Mouse (Mus musculus): Measurements from ENCODE around the gene Emx1. TPM values are rescaled to one million over a fixed set of nuclear protein-coding genes. Genes with fewer than 3 reads are reported as not detected.

Gene Emx1
- total RNA-seq, 4 experiments from 2014 or later: 15.0 to 22.5 (median 17.5) TPM

GRCm38 (mm10) chr6:85189361-85189760, 2.1 kb downstream of the Emx1 start:
- DNase-seq (ENCODE audit: low spot score in 2 of 2): no peak

GRCm38 (mm10) chr6:85189911-85190591, 2.8 kb downstream of the Emx1 start:
- DNase-seq (ENCODE audit: low spot score in 2 of 2): peak in 1 of 2 experiments; percentile 42

GRCm38 (mm10) chr6:85190671-85191070, 3.4 kb downstream of the Emx1 start:
- no peak for DNase-seq (ENCODE audit: low spot score in 2 of 2)

- DNase-seq (ENCODE audit: low spot score in 2 of 2): no peak
Observed at GRCm38 (mm10) chr6:85191751-85192440, 4.7 kb downstream of the Emx1 start.

GRCm38 (mm10) chr6:85193381-85194318, 6.4 kb downstream of the Emx1 start:
- DNase-seq (ENCODE audit: low spot score in 2 of 2): no peak

- DNase-seq (ENCODE audit: low spot score in 2 of 2): no peak
Observed at GRCm38 (mm10) chr6:85197951-85198350, 10.7 kb downstream of the Emx1 start.

GRCm38 (mm10) chr6:85206182-85206938, 19.1 kb downstream of the Emx1 start:
- peak in 1 of 2 experiments; percentile 46 for DNase-seq (ENCODE audit: low spot score in 2 of 2)

- peak; percentile 57 to 73 for DNase-seq (ENCODE audit: low spot score in 2 of 2)
Observed at GRCm38 (mm10) chr6:85206939-85207285, 19.7 kb downstream of the Emx1 start.

DNA sequence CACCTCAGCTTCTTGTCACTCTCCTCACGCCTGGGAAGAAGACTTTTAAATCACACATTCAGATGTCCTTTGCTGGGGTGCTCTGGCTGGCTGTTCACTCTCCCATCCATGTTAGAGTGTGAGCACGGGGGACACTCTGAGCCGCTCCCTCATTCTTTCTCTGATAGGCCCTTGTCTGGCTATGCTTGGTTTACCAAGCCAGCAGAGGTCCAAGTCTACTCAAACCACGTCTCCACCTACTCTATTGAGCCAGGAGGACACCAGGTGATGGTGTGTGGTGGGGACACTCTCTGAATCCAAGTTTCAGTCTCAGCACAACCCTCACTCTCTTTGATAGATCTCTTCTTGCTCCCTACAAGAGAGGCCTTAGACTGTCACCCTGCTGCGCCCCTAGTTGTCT, 20.1 kb downstream of the Emx1 start:
- no peak for DNase-seq (ENCODE audit: low spot score in 2 of 2)

DNA sequence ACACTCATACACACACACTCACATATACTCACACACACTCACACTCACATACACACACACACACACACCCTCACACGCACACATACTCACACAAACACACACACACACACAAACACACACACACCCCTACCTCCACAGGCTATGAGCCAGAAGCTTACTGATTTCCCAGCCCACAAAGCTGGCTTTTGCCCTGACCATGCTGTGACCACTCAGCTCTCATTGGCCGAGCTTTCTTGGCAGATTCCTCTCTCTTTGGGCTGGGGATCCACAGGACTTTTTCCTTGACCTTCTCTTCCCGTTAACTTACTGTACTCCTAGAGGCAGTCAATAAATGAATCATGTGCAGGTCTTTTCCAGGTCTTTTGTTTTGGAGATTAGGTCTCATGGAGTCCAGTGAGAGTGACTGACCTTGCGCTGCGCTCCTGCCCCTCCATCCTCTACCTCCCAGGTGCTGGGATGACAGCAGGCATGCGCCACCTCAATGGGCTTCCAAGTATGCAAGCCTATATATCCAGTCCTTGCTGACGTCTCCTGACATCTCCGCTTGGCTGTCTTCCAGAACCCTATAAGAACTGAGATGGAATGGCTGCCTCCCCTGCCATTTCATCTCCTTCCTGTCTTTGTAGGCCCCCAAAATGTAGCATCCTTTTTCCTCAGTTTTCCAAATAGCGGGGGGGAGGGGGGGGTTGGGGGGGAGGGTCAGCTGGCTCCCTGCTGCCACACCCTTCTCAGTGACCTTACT, 22.2 kb downstream of the Emx1 start:
- no peak for DNase-seq (ENCODE audit: low spot score in 2 of 2)

DNA sequence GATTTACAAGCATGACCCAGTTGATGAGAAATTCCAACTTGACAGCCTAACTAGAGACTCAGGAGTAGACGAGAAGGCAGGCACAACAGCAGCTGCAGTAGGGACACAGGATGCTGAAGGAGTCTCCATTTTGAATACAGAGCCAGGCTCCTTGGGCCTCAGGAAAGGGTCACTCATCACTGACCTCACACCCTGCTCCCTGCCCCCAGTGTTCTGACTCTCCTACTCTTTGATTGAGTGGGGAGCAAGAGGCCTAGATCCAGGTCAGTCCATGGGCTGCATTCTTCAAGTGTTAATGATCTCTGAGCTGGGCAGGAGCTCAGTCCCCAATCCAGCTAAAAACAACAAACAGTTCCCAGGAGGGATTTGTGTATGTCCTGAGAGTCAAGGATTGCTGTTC, 23.4 kb downstream of the Emx1 start:
- DNase-seq (ENCODE audit: low spot score in 2 of 2): no peak

DNA sequence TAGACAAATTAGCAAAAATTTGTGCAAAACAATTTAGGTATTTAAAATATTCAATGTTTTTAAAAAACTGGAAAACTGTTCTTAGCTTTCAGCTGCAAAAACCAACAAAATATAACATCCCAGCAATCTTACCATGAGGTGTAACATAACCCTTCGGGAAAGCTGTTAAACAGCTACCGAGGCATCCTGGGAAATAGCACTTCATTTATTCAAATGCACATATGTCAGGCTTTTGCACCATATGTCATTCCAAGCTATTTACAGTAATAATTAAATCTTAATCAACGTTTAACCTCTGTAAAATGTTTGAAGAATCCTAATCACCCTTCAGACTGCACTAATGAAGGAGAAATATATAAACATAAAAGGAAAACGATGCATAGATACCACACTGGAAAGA, 31.0 kb downstream of the Emx1 start:
- DNase-seq (ENCODE audit: low spot score in 2 of 2): no peak

DNA sequence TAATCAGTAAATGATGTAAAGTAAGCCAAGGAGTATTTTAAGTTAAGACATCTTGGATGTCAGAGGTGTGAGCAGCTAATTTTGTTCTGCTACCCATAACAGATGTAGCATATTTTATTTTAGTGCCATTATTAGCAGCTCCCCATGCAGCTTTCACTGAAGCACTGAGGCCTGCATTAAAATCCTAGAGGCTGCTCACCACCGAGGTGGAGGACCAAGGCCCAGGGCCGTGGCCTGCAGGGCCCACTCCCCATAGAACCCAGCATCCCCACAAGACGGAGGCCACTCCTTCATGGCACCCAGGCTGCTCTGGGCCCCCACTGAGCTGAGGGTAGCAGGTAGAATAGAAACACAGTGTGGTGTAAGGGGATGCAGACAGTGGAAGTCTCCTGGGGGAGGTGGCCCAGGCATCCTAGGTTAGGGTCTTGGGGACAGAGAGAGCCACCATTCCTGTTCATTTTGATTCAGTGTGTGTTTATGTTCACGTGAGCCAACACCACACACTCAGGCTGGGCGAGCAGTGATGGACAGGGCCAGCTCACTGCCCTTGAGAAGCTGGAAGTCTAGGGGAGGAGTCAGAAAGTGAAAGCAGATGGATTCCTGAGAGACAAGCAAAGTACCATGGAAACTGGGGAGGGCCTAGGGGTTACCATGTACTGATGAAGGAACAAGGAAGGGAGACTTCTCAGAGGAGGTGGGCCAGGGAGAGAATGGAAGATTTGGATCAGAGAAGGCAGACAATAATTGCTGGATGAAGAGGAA, 31.6 kb downstream of the Emx1 start:
- no peak for DNase-seq (ENCODE audit: low spot score in 2 of 2)

- no peak for DNase-seq (ENCODE audit: low spot score in 2 of 2)
Observed at GRCm38 (mm10) chr6:85219706-85220105, 32.5 kb downstream of the Emx1 start.

DNA sequence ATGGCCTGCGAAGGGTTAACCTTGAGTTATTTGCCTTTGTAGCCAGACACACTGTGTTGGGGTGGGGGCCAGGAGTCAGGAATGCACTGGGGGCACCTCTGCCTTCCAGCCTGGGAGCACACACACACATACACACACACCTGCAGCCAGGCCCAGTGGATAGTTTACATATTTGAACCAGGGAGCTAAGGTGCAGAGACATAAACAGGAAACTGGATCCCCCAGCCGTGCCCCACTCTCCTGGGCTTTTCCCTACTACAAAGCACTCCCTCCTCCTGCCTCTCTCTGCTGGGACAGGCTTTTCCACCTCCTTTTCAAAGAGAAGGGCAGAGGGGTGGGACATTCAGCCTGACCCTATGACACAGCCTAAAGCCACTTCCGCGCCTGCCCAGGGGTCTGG, 33.7 kb downstream of the Emx1 start:
- DNase-seq (ENCODE audit: low spot score in 2 of 2): no peak

DNA sequence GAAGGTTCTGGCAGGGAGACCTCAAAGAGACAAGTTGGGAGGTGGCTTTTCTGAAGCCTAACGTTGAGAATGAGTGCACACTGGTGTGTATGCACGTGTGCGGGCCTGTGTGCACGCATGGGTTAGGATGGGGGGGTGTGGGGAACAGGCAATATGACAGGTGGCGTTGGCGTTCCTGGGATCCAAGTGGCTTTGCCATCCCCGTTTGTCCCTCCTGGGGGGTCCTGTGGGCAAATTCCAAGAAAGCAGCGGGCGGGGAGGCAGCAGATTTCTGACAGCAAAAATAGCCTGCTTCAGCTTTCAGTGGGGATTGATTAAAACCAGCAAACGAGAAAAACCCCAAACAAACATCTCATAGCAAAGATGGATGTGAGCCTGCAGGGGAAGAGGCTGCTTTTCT, 35.3 kb downstream of the Emx1 start:
- no peak for DNase-seq (ENCODE audit: low spot score in 2 of 2)

- DNase-seq (ENCODE audit: low spot score in 2 of 2): no peak
Observed at GRCm38 (mm10) chr6:85223498-85224150, 36.4 kb downstream of the Emx1 start.

DNA sequence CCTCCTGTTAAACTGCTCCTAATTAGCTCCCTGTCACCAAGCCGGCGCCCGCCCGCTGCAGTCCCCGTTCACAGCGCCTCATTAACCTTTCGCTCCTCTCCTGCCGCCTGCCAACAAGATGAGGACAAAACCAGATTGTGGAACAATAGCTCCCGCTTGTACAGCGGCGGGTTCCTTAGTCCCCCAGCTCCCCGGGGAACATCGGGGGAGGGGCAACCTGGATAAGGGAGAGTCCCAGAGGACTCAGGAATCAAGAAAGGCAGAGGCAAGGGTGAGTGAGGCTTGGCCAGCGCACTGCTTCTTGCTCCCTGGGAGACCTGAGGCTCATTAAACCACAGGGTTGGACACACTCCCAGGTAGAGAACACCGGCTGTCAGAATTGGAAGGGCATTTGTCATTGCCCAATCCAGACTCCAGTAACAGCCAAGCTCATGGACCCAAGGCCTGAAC, 37.2 kb downstream of the Emx1 start:
- no peak for DNase-seq (ENCODE audit: low spot score in 2 of 2)

DNA sequence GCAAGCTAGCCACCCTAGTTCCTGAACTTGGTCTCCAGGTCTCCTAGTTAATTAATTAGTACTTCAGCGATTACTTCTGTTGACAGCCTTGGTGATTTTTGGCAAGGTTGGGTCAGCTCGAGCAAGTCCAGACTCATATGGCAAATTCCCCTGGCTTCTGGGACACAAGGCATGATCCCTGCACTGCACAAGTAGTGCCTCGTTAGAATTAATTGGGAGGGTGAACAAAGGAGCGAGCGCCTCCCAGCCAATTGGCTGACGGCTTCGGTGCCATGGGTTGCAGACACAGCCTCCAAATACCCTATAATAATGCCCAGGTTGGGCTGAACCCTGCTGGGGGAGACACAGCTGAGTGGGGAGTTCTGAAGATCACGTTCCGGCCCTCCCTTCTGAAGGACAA, 39.3 kb downstream of the Emx1 start:
- DNase-seq (ENCODE audit: low spot score in 2 of 2): no peak

All from layer of hippocampus, adult 8-10 months (tissue).